Comparison of ENCODE assay signal across 8 mouse cellular contexts in genomic region chr9:41475326-41475725, GRCm38 (mm10).
A peak's percentile ranks its signal among the peaks of the same experiment; 100 is the strongest.
DNase-seq lines count a peak whose midpoint lies in the region; ATAC-seq and TF ChIP-seq lines count a peak whose summit lies in the region.

No protein-coding gene starts in this region.

- no peaks in the 10 kb centered on the region for H3K36me3 ChIP-seq in kidney, adult 2 months (ENCODE audit: control insufficient read depth, insufficient read depth, low read length)
- no peaks in the 10 kb centered on the region for H3K36me3 ChIP-seq in neural tube, embryonic 14.5 days (ENCODE audit: control insufficient read depth, insufficient read depth, low read length)

- no peak for TF ChIP-seq CTCF in kidney, adult 2 months (conservative IDR thresholded peaks at IDR 0.05; ENCODE audit: insufficient read depth, insufficient read length, low read depth, low read length)

- no peaks in the 10 kb centered on the region for H3K27me3 ChIP-seq in kidney, adult 2 months (replicated peaks; ENCODE audit: control insufficient read depth, insufficient read depth, low read length)
- H3K27me3 ChIP-seq in neural tube, embryonic 14.5 days (ENCODE audit: control insufficient read depth, insufficient read depth, low read length) = no peaks in the 10 kb centered on the region

- H3K4me1 ChIP-seq in kidney, adult 2 months (ENCODE audit: control insufficient read depth, insufficient read depth, low read length) = no peaks in the 10 kb centered on the region
- peaks cover 14% of the 10 kb centered on the region; the same call in 1 of the 2 replicates for H3K4me1 ChIP-seq in neural tube, embryonic 14.5 days (ENCODE audit: control insufficient read depth, insufficient read depth, low read length)

- WGBS in kidney, adult 2 months = 54% methylated on average over 8 of the region's 8 CpGs
- WGBS in neural tube, embryonic 14.5 days = 83% methylated on average over 8 of the region's 8 CpGs

- H3K27ac ChIP-seq in kidney, adult 2 months (ENCODE audit: insufficient read depth, low read depth, low read length) = peak overlapping the region; percentile 42
- H3K27ac ChIP-seq in neural tube, embryonic 14.5 days (ENCODE audit: low read depth, low read length) = peak overlapping the region; percentile 35; the same call in 1 of the 2 replicates

- no peak for TF ChIP-seq POLR2A in kidney, adult 2 months (IDR thresholded peaks at IDR 0.05; ENCODE audit: low read depth, low read length)

- H3K9ac ChIP-seq in neural tube, embryonic 14.5 days (replicated peaks; ENCODE audit: low read depth, low read length) = no peak overlapping the region

- H3K4me3 ChIP-seq in kidney, adult 2 months (ENCODE audit: insufficient read depth, low read depth, low read length) = peak overlapping the region; percentile 37; the same call in 1 of the 2 replicates
- H3K4me3 ChIP-seq in neural tube, embryonic 14.5 days (ENCODE audit: low read depth, low read length) = no peak overlapping the region

- DNase-seq in kidney, adult 11 months = peak; percentile 4
- DNase-seq in kidney, adult 18-20 months = no peak
- peak; percentile 12 for DNase-seq in gastrocnemius, postnatal 25 days
- peak; percentile 23 for DNase-seq in kidney, adult 2 months
- DNase-seq in left cerebral cortex, adult 9 months (ENCODE audit: low spot score in 2 of 2) = no peak
- no peak for DNase-seq in frontal cortex, adult 2 months (ENCODE audit: extremely low spot score in 1 of 2, low spot score in 1 of 2)
- no peak for DNase-seq in right cerebral cortex, postnatal 25 days

- H3K4me2 ChIP-seq in neural tube, embryonic 14.5 days (ENCODE audit: low read depth, low read length) = no peak overlapping the region; the same call in 1 of the 2 replicates

- no peaks in the 10 kb centered on the region for H3K9me3 ChIP-seq in neural tube, embryonic 14.5 days (ENCODE audit: control insufficient read depth, low read length)

- no peak for ATAC-seq in neural tube, embryonic 14.5 days (ENCODE audit: low read depth)

Comparison
In these comparisons a context has a peak if more than half of its experiments do, and no peak if none do; other contexts are left out.
1. DNase-seq: peak in kidney, adult 11 months (single experiment), gastrocnemius, postnatal 25 days (single experiment) and kidney, adult 2 months (single experiment); none in kidney, adult 18-20 months (single experiment), left cerebral cortex, adult 9 months (0 of 2), frontal cortex, adult 2 months (0 of 2) and right cerebral cortex, postnatal 25 days (single experiment).